Mouse (Mus musculus): Measurements from ENCODE around the gene Rec8.
A peak's percentile ranks its signal among the peaks of the same experiment; 100 is the strongest.

The Rec8 gene

GRCm38 (mm10) chr14:55617822-55618221, at the start of gene Rec8:
Rec8 (plus strand) TSS chr14:55618037.
- DNase-seq (ENCODE audit: low spot score in 2 of 2) = no peak

DNA sequence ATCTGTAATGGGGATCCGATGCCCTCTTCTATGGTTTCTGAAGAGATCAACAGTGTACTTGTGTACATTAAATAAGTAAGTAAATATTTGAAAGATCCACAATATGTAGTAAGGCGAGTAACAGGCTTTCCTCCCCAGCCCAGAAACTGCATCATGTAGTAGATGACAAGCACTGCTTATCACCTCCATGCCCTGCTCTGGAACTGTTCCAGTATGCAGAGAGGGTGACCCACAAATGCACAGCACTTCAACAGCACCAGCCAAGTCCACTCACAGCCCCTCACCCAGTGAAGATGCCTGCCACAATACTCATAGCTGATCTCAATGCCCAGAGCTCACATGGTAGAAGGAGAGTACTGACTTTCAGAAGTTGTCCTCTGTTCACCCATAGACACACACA, 47.2 kb upstream of the Rec8 start:
- no peak for DNase-seq (ENCODE audit: low spot score in 2 of 2)

- no peak for DNase-seq (ENCODE audit: low spot score in 2 of 2)
Observed at GRCm38 (mm10) chr14:55571760-55572159, 46.1 kb upstream of the Rec8 start.

- no peak for DNase-seq (ENCODE audit: low spot score in 2 of 2)
Observed at GRCm38 (mm10) chr14:55575302-55575701, 42.5 kb upstream of the Rec8 start, which contains the start of gene Fitm1. Fitm1 (plus strand) TSS chr14:55575617.

DNA sequence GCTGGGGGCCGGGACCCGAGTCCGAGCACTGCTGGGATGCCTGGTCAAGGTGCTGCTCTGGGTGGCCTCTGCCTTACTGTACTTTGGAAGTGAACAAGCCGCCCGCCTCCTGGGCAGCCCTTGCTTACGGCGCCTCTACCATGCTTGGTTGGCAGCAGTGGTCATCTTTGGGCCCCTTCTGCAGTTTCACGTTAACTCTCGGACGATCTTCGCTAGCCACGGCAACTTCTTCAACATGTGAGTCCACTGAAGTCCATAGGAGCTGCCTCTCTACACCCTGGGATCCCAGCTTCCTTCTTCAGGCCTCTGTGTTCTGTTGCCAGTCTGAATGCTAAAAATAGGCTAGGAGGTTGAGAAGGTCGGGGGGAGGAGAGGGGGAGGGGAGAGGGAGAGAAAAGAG, 42.1 kb upstream of the Rec8 start:
- no peak for DNase-seq (ENCODE audit: low spot score in 2 of 2)

DNA sequence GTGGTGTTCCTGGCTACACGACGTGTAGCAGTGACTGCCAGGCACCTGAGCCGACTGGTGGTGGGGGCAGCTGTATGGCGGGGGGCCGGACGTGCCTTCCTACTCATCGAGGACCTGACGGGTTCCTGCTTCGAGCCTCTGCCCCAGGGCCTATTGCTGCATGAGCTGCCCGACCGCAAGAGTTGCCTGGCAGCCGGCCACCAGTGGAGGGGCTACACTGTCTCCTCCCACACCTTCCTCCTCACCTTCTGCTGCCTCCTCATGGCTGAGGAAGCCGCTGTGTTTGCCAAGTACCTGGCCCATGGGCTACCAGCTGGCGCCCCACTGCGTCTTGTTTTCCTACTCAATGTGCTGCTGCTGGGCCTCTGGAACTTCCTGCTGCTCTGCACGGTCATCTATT, 41.5 kb upstream of the Rec8 start:
- DNase-seq (ENCODE audit: low spot score in 2 of 2) = no peak

GRCm38 (mm10) chr14:55577871-55578667, 39.8 kb upstream of the Rec8 start, which contains the start of gene Psme1:
Psme1 (plus strand) TSS chr14:55578123.
- DNase-seq (ENCODE audit: low spot score in 2 of 2) = peak; percentile 34 to 41

GRCm38 (mm10) chr14:55578668-55579269, 39.1 kb upstream of the Rec8 start:
- peak in 1 of 2 experiments; percentile 25 for DNase-seq (ENCODE audit: low spot score in 2 of 2)

GRCm38 (mm10) chr14:55579511-55580496, 38.0 kb upstream of the Rec8 start:
- no peak for DNase-seq (ENCODE audit: low spot score in 2 of 2)

- DNase-seq (ENCODE audit: low spot score in 2 of 2) = no peak
Observed at GRCm38 (mm10) chr14:55580731-55581130, 37.1 kb upstream of the Rec8 start.

- DNase-seq (ENCODE audit: low spot score in 2 of 2) = no peak
Observed at GRCm38 (mm10) chr14:55581981-55582681, 35.7 kb upstream of the Rec8 start.

- no peak for DNase-seq (ENCODE audit: low spot score in 2 of 2)
Observed at GRCm38 (mm10) chr14:55584303-55584701, 33.5 kb upstream of the Rec8 start.

DNA sequence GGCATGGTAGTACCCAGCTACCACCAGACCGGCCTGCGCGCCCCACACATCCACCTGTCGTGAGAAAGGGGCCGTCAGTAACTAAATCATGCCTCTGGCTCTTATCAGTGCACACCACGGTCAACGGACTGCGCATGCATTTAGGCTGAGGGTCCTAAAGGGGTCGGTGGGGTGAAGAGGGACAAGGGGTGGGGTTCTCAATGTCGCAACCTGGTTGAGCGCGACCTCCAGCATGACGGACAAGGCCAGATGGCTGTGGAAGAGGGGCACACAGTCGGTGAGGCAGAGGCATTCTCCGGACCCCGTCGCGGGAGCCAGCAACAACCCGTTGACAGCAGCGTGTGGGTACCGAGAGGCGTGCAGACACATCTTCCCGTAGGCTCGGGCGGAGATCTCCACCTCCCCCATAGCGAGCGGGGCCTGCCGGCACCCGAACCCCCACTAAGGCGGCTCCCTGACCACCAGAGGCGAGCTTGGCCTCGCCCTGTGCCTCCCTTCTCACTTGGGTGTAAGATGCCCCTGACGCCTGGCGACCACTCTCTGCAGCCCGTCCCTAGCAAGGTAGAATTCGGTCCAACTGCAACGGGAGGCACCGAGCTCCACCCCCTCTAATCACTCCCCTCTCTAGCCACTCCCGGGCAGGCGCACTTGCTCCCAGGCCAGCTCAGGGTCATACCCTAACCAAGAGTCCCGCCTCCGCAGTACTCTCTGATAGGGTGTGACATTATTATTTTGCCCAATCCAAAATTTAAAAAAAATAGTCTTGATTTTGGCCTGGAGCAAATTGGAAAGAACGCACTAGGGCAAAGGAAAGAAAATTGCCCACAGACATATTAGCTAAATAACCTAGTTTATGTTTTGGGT, 32.9 kb upstream of the Rec8 start, which contains the start of gene Emc9:
Gene Emc9 (minus strand): TSS at position 601 of the 864 bp plus-strand sequence.
- DNase-seq (ENCODE audit: low spot score in 2 of 2) = peak in 1 of 2 experiments; percentile 22

GRCm38 (mm10) chr14:55585566-55585960, 32.3 kb upstream of the Rec8 start:
- no peak for DNase-seq (ENCODE audit: low spot score in 2 of 2)

GRCm38 (mm10) chr14:55586149-55586548, 31.7 kb upstream of the Rec8 start:
- DNase-seq (ENCODE audit: low spot score in 2 of 2) = no peak

DNA sequence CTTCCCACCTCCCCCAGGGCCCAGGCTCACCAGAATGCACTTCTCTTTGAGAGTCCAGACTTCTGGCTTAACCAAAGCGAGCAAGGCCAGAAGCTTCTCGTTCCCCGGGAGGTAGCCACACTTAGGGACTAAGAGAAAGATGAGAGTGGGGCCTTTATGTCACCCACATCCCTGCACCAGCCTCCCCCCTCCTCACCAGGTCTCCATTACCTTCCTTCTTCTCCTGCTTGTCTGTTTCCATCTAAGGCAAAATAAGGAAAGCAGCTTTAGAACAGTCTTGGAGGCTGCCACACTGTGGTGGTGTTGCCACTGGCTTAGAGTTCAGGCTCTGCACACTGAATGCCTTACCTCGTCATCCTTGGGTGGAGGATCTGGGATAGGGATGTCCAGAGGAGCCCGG, 28.6 kb upstream of the Rec8 start:
- DNase-seq (ENCODE audit: low spot score in 2 of 2) = no peak

GRCm38 (mm10) chr14:55589771-55590448, 27.9 kb upstream of the Rec8 start:
- DNase-seq (ENCODE audit: low spot score in 2 of 2) = no peak

- DNase-seq (ENCODE audit: low spot score in 2 of 2) = peak; percentile 71 to 82
Observed at GRCm38 (mm10) chr14:55590748-55591330, 27.0 kb upstream of the Rec8 start, which contains the start of gene Psme2. Psme2 (minus strand) TSS chr14:55591113.

DNA sequence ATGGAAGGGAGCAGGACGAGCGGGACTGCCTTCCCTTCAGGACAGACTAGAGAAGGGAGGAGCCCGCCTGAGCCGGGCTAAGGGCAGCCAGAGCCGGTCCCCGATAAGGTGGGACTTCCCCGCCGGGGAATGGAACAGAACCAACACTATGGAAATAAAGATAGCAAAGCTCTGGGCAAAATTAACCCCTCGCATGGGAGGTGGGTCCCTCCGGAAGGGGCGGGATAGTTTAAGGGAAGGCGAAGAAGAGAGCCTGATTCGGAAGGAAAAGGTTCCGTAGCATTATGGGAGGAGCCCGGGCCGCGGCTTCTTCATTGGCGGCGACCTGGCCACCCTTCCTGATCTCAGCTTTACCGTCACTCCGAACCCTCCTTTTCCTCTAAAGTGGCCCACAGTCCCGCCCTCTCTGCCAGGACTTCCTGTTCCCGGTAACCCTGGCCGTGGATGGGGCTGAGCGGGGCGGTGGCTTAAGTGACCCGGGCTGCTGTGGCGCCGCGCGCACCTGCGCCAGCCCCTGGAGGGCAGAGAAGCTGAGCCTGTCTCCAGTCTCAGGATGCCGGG, 26.4 kb upstream of the Rec8 start, which contains the start of gene Rnf31:
Gene Rnf31 (plus strand): TSS at position 378 of the 561 bp plus-strand sequence.
- peak; percentile 82 to 87 for DNase-seq (ENCODE audit: low spot score in 2 of 2)
